Mouse (Mus musculus) ES-Bruce4 (cell line): ENCODE measurements around the gene Hand1.
"Not testable (repeated sequence)": the region's sequence is repeated elsewhere in the genome, so short reads cannot be mapped to it uniquely, and the experiment has no call there.

Experiments
- CTCF ChIP-seq: IDR thresholded peaks from one replicate; pipeline ENCODE4 v1.8.1; 2011; ENCODE audit warnings: low read depth, low read length
- EP300 ChIP-seq: IDR thresholded peaks from 2 replicates; pipeline ENCODE4 v1.6.1; 2011; ENCODE audit warnings: low read depth, low read length; ENCODE audit not compliant: insufficient read depth
- POLR2A ChIP-seq: IDR thresholded peaks from one replicate; pipeline ENCODE4 v1.8.1; 2011; ENCODE audit warnings: low read length; ENCODE audit not compliant: insufficient read depth

- not testable (repeated sequence) for TF ChIP-seq CTCF, POLR2A, EP300
These were observed 9.5 kb downstream of the Hand1 start for GRCm38 (mm10) chr11:57823159-57823558.
